Mouse (Mus musculus) heart, adult 11 months (tissue): Measurements from ENCODE around the gene Catsperg2.
"Not testable (repeated sequence)": the region's sequence is repeated elsewhere in the genome, so short reads cannot be mapped to it uniquely, and the experiment has no call there.

Source experiments
- DNase-seq: peaks from one replicate; pipeline ENCODE4 v3.0.0; 2022

Gene Catsperg2

DNA sequence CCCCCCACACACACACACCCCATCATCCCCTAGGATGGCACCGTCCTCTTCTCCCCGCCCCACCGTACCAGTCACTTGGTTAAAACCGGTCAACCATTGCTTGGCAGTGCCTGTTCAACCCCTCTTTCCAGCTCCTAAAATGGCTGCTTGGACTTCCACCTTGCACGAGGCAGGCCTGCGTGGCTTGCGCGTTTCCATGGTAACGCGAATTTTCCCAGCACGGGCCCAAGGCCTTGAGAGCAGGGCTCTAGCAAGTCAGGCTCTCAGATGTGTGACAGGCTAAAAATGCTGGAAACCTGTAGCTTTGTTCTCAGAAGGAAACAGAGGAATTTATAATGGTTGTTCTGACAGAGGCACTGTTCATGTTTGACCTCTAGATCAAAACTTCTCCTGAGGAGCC lies at the start of gene Catsperg2:
Gene Catsperg2, minus strand, starts transcription at position 173 of the 400 bp plus-strand sequence.
- not testable (repeated sequence) for DNase-seq

DNA sequence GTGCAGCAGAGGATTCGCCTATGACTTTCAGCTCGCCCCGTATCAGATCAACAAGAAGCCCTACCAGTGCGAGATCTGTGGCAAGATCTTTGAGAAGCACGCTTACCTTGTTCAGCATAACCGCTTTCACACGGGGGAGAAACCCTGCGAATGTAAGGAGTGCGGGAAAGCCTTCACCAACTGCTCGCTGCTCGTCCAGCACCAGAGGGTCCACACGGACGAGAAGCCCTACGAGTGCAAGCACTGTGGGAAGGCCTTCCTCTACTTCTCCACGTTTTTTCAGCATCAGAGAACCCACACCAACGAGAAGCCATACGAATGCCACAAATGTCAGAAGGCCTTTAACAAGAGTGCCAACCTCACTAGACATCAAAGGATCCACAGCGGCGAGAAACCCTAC lies 49.7 kb upstream of the Catsperg2 start:
- no peak for DNase-seq

DNA sequence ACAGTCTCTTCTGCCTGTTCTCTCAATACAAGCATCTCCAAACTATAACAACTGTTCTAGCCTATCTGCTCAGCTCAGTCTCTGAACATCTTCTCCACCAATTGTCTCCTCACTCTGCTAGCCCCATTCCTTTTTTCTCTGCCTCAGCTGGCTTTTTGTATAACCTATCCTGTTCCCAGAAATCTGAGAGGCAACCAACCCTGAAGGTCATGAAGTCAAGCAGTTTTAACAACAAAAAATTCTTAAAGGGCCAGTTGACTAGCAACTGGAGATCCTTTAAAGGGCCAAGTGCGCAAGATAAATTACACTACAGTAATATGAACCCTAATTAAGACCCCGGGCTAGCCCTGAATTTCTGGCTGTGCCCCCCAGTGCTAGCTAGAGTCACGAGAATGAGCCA lies 47.5 kb upstream of the Catsperg2 start:
- DNase-seq, result no peak

DNA sequence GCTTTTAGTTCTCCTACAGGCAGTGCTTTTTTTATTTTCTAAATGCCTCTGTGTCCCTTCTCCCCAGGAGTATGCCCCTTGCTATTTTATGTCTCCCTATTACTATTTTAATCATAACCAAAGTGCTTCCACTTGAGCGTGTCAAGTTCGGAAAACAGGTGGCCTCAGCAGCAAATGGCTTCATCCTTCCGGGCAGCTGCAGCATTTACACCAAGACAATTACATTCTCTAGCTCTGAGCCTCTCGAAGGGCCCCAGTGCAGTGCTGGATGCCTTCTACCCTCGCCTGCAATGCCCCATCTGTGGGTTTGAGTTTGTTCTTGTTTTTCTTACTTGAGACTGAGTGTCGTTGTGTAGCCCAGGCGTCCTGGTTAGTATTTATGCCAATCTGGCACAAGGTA lies 46.7 kb upstream of the Catsperg2 start:
- no peak for DNase-seq

DNA sequence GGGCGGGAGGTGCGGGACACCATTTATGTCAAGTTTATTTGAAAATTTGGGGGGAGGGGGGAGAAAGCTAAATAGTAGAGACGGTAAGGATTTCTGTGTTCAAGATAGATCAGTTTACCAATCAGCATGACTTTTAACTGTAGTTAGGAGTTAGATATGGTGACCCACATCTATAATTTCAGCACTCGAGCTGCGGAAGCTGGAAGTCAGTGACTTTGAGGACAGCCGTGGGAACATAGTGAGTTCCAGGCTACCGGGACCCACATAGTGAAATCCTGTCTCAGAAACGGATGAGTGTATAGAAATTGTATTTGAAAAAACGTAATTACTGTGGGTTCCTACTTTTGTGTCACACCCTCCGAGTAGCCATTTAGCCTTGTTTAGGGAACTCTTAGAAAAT lies 42.1 kb upstream of the Catsperg2 start:
- DNase-seq, result no peak

DNA sequence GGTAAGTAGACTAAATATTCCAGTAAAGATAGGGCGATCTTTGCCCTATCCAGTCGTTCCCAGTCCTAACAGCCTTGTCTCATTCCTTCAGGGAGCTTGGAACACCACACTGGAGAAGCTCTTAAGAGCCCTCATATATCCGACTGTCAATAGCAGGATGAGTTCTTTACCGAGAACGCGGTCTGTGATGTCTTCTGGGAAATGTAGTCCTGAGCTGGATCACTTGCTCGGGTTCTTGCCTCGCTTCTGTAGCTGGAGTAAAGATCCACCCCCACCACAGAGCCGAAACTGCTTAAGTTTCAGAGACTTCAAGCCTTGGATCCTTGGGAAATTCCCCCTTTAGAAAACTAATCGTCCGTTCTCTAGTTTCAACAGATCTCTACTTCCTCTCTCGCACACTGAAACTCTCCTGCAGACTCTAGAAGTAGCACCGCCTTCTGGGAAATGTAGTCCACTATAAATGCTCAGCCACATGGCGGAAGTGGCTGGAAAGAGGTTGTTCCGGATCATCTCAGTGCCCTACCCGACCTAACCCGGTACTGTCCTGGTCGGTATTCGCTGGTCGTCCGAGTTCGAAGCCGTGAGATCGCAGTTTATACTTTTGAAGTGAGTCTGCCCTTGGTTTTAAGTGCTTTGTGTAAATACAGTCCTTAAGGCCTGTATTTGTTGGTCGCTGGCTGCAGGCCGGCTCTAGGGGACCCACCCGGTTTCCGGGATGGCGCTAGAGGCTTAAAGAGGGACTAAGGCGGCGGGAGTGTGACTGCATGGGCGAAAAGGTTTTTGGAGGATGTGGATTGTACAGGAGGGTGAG lies 41.5 kb upstream of the Catsperg2 start, which contains the start of gene Zfp84:
Gene Zfp84, plus strand, starts transcription at position 463 of the 811 bp plus-strand sequence.
- peak; percentile 99 for DNase-seq

DNA sequence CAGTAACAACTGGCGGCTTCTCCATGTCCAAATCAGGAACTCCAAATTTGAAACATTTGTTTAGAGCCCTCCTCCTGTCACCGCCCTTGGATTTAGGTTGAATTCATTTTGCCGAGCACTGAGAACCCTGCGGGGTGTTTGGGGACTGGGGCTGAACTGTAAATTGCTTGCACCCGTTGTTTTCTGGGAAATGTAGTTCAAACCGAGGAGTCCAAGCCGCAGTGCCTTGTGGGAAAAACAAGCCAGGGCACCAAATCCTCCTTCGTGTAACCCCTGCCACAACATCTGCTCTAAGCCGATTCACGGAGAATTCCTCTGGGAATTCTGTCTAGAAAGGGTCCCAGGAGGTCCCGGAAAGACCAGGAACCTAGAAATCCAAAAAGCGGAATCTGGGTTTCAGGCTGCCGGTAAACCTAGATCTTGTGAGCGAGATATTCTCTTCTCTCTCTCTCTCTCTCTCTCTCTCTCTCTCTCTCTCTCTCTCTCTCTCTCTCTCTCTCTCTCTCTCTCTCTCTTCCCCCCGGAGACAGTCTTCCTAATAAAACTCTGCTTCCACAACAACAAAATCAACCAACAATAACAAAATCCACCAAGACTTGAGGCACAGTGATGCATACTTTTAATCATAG lies 40.3 kb upstream of the Catsperg2 start:
- DNase-seq, result peak; percentile 98

DNA sequence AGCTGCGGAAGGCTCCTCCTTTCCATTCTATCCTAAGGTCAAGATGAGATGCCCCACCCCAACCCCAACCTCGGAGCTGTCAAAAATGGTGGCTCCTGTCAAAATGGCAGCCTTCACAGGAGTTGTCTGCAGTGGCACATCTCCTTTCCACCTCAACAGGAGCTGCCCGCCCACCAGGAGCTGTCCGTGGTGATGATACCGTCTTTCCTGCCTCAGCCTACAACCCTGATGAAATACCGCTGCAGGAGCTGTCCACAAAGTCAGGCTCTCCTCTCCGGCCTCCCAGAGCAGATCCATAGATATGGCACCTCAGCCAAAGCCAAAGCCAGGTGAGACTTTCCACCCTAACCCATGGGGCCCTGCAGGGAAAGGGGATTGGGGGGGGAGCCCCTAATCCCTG lies 37.9 kb upstream of the Catsperg2 start:
- no peak for DNase-seq

DNA sequence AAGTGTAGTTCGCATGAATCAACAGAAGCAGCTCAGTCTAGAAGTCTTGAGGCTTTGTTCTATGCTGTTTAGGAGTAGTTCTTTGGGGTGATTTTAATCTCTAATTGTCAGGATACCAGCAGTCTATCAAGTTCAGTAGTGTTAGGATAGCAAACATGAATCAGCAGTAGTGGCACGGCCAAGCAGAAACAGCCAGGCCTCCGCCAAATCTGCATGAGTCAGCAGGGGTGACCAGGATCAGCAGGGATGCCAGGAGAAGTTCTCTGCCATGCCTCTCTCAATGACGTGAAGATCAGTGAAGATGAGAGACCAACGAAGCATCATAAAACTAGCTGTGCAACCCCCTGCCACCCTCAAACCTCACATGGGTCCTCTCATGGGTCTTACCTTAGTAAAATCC lies 33.6 kb upstream of the Catsperg2 start:
- peak; percentile 66 for DNase-seq

DNA sequence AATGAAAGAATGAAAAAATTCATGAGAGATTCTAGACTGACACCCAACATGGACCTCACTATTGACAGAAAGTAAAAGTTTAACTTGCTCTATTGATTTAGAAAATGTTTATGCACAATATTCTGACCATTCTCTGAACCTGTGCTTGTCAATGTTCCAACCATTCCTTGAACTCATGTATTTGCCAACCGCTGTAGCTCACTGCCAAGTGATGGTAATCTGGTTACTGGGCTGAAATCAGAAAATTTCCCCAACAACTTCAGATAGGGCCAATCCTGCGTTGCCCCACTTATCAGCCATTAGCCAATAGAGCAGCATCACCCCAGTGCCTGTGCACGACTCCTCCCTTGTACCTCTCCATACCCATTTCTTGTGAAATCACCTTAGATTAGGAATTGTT lies 15.4 kb upstream of the Catsperg2 start:
- no peak for DNase-seq

DNA sequence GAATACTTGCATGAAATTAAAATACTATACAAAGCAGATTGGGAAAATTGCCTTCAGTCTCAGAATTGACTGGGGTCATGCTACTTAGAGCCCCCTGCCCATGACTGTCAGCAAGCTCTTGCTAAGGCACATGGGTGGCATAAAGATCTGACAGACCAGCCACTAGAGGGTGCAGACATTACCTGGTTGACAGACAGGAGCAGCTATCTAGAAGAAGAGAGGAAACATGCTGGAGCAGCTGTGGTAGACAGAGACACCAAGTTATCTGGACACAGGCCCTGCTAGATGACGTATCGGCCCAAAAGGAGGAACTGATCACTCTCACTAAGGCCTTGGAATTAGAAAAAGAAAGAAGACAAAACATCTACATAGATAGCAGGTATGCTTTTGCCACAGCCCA lies 1.2 kb upstream of the Catsperg2 start:
- DNase-seq, result peak; percentile 75

DNA sequence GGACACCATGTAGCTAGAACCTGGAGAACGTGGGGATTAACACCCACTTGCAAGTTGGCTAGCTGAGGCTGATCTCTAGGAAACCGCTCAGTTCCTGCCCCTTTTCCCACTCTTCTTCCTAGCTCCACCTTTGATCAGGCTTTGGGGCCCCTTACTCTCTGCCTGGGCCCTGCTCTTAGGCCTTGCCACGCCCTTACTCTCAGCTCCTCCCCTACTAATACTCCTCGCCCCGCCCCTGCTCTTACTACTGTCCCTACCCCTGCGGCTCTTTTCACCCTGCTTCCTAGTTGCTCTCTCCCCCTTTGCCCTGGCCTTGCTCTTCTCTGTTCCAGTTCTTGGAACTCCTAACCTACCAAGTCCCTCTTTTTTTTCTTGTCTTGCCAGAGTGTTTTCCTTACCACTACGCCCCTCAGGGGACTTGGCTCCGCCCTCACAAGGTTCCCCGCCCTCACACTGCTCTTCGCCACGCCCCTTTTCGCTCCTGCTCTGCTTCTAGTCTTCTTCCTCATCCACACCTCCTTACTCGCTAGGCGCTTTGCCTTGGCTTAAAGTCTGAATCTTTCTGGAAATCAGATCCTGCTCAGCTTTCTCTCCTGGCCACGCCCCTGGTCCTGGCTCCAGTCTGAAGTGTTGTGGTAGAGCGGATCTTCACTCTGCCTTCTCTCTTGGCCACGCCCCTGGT lies 1.2 kb downstream of the Catsperg2 start:
- DNase-seq, result not testable (repeated sequence)

DNA sequence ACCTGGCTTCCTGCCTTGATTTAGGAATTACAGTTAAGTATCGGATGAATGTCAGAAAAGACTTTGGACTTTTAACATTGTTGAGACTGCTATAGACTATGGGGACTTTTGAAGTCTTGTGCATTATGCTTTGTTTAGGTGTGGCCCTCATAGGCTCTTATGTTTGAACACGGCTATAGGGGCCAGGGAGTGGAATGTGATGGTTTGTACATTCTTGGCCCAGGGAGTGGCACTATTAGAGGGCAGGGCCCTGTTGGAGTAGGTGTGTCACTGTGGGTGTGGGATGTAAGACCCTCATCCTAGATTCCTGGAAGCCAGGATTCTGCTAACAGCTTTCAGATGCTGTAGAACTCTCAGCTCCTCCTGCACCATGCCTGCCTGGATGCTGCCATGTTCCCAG lies 17.9 kb downstream of the Catsperg2 start:
- DNase-seq, result not testable (repeated sequence)

DNA sequence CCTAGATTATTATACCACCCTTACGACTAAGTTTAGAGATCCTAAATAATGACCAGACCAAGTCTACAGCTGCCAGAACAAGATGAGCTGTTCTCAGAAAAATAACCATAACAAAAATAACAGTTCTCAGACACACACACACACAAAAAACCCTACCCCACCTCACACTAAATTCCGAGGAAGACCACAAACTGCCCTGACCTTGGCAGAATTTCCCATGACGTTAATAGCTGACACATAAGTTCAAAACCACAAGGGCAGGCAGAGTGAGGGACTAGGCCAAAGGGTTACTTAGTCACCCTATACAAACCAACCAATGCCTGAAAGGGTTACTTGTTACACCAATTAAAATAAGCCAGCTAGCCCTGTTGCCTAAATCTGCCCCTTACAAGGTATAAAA lies 31.6 kb downstream of the Catsperg2 start:
- not testable (repeated sequence) for DNase-seq

DNA sequence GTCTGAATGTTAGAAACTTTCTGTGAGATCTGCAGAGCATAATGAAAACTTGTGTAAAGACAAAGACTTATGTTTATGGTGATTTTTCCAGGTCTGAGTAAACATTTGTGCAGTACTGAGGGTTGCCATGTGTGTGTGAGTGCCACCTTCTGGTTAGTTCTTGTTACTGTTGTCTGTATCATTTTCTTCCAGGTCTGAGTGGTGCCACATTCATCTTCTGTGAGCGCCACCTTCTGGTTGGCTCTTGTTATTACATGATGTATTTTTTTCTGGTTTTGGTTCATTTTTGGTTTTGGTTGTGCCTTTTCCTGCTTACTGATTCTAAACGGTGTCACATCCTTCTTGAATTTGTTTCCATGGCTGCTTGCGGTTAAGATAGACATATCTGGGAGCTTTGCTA lies 45.0 kb downstream of the Catsperg2 start:
- no peak for DNase-seq
